Comparison of ENCODE assay signal across 17 mouse cellular contexts in genomic region chr1:161662241-161662640, GRCm38 (mm10).
A peak's percentile ranks its signal among the peaks of the same experiment; 100 is the strongest.
DNase-seq lines count a peak whose midpoint lies in the region; TF ChIP-seq lines count a peak whose summit lies in the region.
"Had no signal": no experiment of that assay in that cellular context is flagged by ENCODE, and none has a peak within 500 bp of the region (broad histone marks: within the 10 kb centered on the region; RNA-seq: fewer than 3 reads in every experiment).

No protein-coding gene starts in this region.

- no peak overlapping the region for H3K4me3 ChIP-seq in layer of hippocampus, adult 2 months
- H3K4me3 ChIP-seq: embryonic facial prominence, embryonic 10.5 days; forebrain, embryonic 10.5 days; heart, embryonic 12.5 days; hindbrain, embryonic 10.5 days; intestine, embryonic 15.5 days had no signal

- intact Hi-C loops in left cerebral cortex, postnatal 4 days (cut with DNase I): no loop called here
- intact Hi-C loops in left cerebral cortex, postnatal 36 days (cut with DNase I): no loop called here

- H3K27ac ChIP-seq in layer of hippocampus, adult 2 months: no peak overlapping the region
- H3K27ac ChIP-seq: embryonic facial prominence, embryonic 10.5 days; forebrain, embryonic 10.5 days; hindbrain, embryonic 10.5 days; hindbrain, embryonic 14.5 days; intestine, embryonic 15.5 days had no signal

- peak; percentile 9 to 13 for DNase-seq in cerebellum, adult 18-20 months
- DNase-seq in cerebellum, adult 11 months: no peak
- DNase-seq in left cerebral cortex, postnatal 4 days: peak; percentile 2
- DNase-seq in left cerebral cortex, postnatal 36 days (ENCODE audit: low spot score in 2 of 2): no peak
- peak; percentile 10 to 11 for DNase-seq in layer of hippocampus, adult 2 months (ENCODE audit: low spot score in 2 of 2)
- DNase-seq in layer of hippocampus, postnatal 25 days (ENCODE audit: extremely low spot score in 1 of 2, low spot score in 1 of 2): peak; percentile 7 to 13
- no peak for DNase-seq in yolk sac, embryonic 10.5 days (ENCODE audit: low spot score)
- DNase-seq in right cerebral cortex, postnatal 25 days: no peak
- DNase-seq: adrenal gland, postnatal 10 days; gastrocnemius, postnatal 36 days; heart, adult 18-20 months had no signal

- no peak for TF ChIP-seq CTCF in layer of hippocampus, adult 2 months (conservative IDR thresholded peaks at IDR 0.05)

Comparison
In these comparisons a context has a peak if more than half of its experiments do, and no peak if none do; other contexts are left out.
1. DNase-seq: peak in cerebellum, adult 18-20 months (2 of 2), left cerebral cortex, postnatal 4 days (single experiment), layer of hippocampus, adult 2 months (2 of 2) and layer of hippocampus, postnatal 25 days (2 of 2); none in cerebellum, adult 11 months (single experiment), left cerebral cortex, postnatal 36 days (0 of 2), yolk sac, embryonic 10.5 days (single experiment) and right cerebral cortex, postnatal 25 days (single experiment).